Mouse (Mus musculus) intestine, embryonic 14.5 days (tissue): ENCODE measurements at regions not wholly inside any gene's neighbourhood (a gene's known extent, or its start where the extent isn't known, plus 50 kb on each side); places are given as distances from the start of the nearest gene placed in this dataset.

Source experiments
- ATAC-seq: fragments of 200-750 bp; cut with Nextera tagmentation; replicated peaks from 2 replicates; pipeline ENCODE4 v1.8.0; 2017; ENCODE audit warnings: low read depth, moderate number of reproducible peaks, moderate TSS enrichment, moderate library complexity; ENCODE audit not compliant: low FRiP score, low TSS enrichment
- DNase-seq: peaks from one replicate; pipeline ENCODE4 v3.0.0-alpha.2; 2018; ENCODE audit warnings: low spot score
- H3K27ac ChIP-seq: fragments of 300-500 bp; sonication (generic); 2 replicates; pipeline ENCODE4 v1.5.1; 2014; ENCODE audit warnings: low read depth, mild to moderate bottlenecking, control low read depth
- H3K27me3 ChIP-seq: fragments of 300-500 bp; sonication (generic); replicated peaks from 2 replicates; pipeline ENCODE4 v1.6.1; 2014; ENCODE audit warnings: low read length, control low read depth; ENCODE audit not compliant: control insufficient read depth, insufficient read depth
- H3K36me3 ChIP-seq: fragments of 300-500 bp; sonication (generic); 2 replicates; pipeline ENCODE4 v1.6.1; 2014; ENCODE audit warnings: low read length, control low read depth; ENCODE audit not compliant: control insufficient read depth, insufficient read depth
- H3K4me1 ChIP-seq: fragments of 300-500 bp; sonication (generic); replicated peaks from 2 replicates; pipeline ENCODE4 v1.6.1; 2014; ENCODE audit warnings: low read length, control low read depth, mixed read lengths; ENCODE audit not compliant: control insufficient read depth, insufficient read depth
- H3K4me2 ChIP-seq: fragments of 300-500 bp; sonication (generic); 2 replicates; pipeline ENCODE4 v1.6.1; 2014; ENCODE audit warnings: low read length
- H3K4me3 ChIP-seq: fragments of 300-500 bp; sonication (generic); 2 replicates; pipeline ENCODE4 v1.5.1; 2014; ENCODE audit warnings: low read depth, low read length, control low read depth, mixed read lengths
- H3K9ac ChIP-seq: fragments of 300-500 bp; sonication (generic); 2 replicates; pipeline ENCODE4 v1.6.1; 2014; ENCODE audit warnings: mild to moderate bottlenecking, low read length
- H3K9me3 ChIP-seq: fragments of 300-500 bp; sonication (generic); 2 replicates; pipeline ENCODE4 v1.6.1; 2016; ENCODE audit warnings: low read length, control low read depth; ENCODE audit not compliant: control insufficient read depth
- WGBS: fragments of 180-500 bp; shearing (Covaris S2); extraction: QIAGEN DNeasy Blood & Tissue Kit; methylation state at CpG from one replicate; pipeline ENCODE4 v1.1.7; 2014; 5-methylcytosine and 5-hydroxymethylcytosine counted together

DNA sequence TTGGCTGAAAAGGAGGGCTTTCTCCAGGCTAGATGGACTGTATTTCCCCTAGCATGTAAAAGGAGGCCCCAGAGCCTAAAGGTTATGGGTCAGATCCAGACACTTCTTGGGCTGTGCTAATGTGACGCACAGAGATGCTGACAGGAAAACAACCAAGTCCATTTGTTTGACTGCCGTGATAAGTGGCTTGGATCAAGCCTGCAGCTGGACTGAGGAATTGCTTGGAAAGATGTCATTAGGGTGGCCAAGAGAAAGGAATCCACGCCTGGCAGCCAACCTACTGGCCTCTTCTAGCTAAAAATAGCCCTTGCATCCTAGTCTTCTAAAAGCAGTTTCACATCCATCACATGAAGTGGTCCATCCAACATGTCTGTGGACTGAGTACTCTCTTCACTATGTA lies 241.8 kb upstream of the Nr4a3 start:
- H3K4me3 ChIP-seq = no peak overlapping the region
- H3K36me3 ChIP-seq = no peaks in the 10 kb centered on the region
- no peak overlapping the region for H3K9ac ChIP-seq
- H3K4me2 ChIP-seq = no peak overlapping the region
- no peaks in the 10 kb centered on the region for H3K9me3 ChIP-seq
- DNase-seq (no peak), ATAC-seq (no peak)
- no peaks in the 10 kb centered on the region for H3K4me1 ChIP-seq
- no peaks in the 10 kb centered on the region for H3K27me3 ChIP-seq
- H3K27ac ChIP-seq = no peak overlapping the region
- 44% methylated on average over 3 of the region's 3 CpGs for WGBS

DNA sequence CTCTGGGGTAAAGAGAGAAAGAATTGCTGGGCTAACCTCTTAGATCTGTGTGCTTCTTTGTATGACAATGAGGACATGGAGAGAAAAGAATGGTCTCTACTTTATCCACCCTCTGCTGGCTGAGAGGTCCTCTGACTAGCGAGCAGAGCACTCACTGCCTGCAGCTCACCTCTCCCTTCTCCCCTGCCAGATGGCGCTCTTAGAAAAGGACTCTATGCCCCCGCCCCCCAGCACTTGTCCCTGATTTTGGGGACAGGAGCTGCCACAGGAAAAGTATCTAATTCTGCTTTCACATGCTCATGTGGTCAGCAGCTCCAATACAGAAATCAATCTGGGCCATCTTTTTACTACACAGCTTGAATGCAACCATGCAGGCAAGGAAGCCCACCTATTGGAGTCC lies 237.1 kb upstream of the Nr4a3 start:
- Histone ChIP-seq H3K4me1 (no peaks in the 10 kb centered on the region), H3K27me3 (no peaks in the 10 kb centered on the region), H3K4me2 (no peak overlapping the region), H3K9ac (no peak overlapping the region), H3K9me3 (no peaks in the 10 kb centered on the region), H3K4me3 (no peak overlapping the region), H3K27ac (no peak overlapping the region), H3K36me3 (no peaks in the 10 kb centered on the region)
- DNase-seq (no peak), ATAC-seq (no peak)
- WGBS = 24% methylated on average over 3 of the region's 3 CpGs

DNA sequence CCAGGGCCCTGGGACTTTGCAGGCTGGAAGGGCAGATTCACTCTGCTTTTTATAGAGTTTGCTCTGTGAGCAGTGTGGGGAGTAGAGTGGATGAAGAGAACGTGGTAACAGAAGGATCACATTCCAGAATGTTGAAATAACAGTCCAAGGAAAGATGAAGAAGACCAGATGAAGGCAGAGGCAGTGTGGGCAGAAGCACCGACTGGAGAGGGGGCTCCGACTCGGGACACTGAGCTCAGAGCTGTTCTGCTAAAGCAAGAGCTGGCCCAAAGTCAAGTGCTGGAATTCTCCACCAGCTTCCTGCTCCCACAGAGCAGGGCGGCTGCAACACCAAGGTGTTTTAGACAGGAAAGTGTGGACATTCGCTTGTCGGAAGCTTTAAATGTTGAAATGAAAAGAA lies 230.9 kb upstream of the Nr4a3 start:
- Histone ChIP-seq H3K9ac (no peak overlapping the region), H3K27me3 (no peaks in the 10 kb centered on the region), H3K4me2 (no peak overlapping the region), H3K9me3 (no peaks in the 10 kb centered on the region), H3K27ac (no peak overlapping the region), H3K4me3 (no peak overlapping the region), H3K4me1 (no peaks in the 10 kb centered on the region), H3K36me3 (no peaks in the 10 kb centered on the region)
- 48% methylated on average over 7 of the region's 7 CpGs for WGBS
- DNase-seq (no peak), ATAC-seq (no peak)

DNA sequence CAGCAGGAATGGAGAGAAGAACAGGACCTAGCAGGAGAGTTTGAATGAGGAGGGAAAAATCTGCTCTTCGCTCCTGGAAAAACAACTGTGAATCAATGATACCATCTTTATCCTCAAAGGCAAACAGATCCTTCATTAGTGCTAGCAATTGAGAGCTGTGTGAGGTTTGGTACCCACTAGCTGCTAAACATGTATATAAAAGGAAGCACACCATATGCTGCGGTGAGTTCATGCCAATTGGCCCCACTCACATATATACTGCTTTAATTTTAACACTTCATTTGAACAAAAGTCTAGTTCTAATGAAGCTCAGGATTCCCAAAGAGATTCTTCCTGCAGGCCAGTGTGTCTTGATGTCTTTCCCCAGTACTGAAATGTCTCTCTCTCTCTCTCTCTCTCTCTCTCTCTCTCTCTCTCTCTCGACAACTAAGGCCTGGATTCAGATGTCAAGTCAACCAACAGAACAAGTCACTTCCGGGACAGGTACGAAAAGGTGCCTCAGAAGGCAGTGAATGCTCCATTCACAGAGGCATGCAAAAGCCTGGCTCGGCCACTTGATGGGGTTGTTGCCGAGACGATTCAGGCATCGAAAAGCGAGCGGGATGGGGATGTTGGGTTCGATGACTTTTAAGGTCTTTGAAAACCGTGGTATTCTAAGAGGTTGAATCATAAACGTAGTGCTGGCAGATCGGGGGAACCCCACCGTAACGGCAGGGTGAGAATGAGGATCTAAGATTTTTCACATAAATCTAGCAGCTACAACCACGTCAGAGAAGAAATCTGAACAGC lies 226.4 kb upstream of the Nr4a3 start:
- H3K9me3 ChIP-seq = no peaks in the 10 kb centered on the region
- no peak for DNase-seq
- no peak overlapping the region for H3K27ac ChIP-seq
- no peaks in the 10 kb centered on the region for H3K36me3 ChIP-seq
- no peak for ATAC-seq
- no peaks in the 10 kb centered on the region for H3K4me1 ChIP-seq
- H3K9ac ChIP-seq = no peak overlapping the region
- 94% methylated on average over 18 of the region's 18 CpGs for WGBS
- no peaks in the 10 kb centered on the region for H3K27me3 ChIP-seq
- no peak overlapping the region for H3K4me2 ChIP-seq
- no peak overlapping the region for H3K4me3 ChIP-seq

DNA sequence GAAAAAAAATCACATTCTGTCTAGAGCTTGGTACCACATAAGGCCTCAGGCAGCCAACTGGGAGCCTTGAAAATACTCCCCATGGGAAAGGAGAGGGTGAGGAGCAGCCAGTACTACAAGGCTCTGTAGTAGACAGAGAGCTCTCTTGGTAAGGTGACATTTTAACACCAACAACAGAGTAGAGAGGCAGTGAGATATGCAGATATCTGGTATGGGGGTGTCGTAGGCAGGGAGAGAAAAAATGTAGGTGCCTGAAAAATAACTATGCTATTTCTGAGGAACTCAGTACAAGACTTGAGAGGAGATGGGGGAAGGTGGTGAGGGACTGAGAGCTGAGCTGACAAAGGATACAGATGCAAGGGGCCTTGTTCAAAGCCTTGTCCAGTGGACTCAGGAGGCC lies 224.4 kb upstream of the Nr4a3 start:
- Histone ChIP-seq H3K27ac (no peak overlapping the region), H3K9ac (no peak overlapping the region), H3K4me2 (no peak overlapping the region), H3K27me3 (no peaks in the 10 kb centered on the region), H3K9me3 (no peaks in the 10 kb centered on the region), H3K4me1 (no peaks in the 10 kb centered on the region), H3K36me3 (no peaks in the 10 kb centered on the region), H3K4me3 (no peak overlapping the region)
- ATAC-seq = no peak
- no peak for DNase-seq
- 94% methylated on average over 1 of the region's 1 CpGs for WGBS

DNA sequence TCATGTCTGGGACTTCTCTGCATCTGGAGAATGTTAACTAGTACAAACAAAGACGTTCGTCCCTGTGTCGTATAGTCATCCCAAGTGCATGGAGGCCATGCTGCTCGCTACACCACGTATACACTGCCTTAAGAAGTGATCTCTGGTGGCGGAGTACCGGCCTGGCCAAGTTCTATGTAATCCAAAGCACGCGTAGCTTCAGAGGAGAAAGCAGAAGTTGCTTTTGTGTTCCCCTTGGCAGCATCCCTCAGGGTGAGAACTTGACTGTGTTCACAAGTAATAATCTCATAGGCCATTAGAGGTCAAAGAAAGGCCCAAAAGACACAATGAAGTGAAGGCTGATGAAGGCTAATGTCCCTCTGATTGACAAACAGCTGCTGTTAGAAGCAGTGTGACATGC lies 221.7 kb upstream of the Nr4a3 start:
- no peaks in the 10 kb centered on the region for H3K9me3 ChIP-seq
- no peaks in the 10 kb centered on the region for H3K4me1 ChIP-seq
- H3K27ac ChIP-seq = no peak overlapping the region
- no peak overlapping the region for H3K4me2 ChIP-seq
- ATAC-seq (no peak), DNase-seq (no peak)
- H3K27me3 ChIP-seq = no peaks in the 10 kb centered on the region
- no peaks in the 10 kb centered on the region for H3K36me3 ChIP-seq
- H3K9ac ChIP-seq = no peak overlapping the region
- no peak overlapping the region for H3K4me3 ChIP-seq
- 73% methylated on average over 9 of the region's 9 CpGs for WGBS

DNA sequence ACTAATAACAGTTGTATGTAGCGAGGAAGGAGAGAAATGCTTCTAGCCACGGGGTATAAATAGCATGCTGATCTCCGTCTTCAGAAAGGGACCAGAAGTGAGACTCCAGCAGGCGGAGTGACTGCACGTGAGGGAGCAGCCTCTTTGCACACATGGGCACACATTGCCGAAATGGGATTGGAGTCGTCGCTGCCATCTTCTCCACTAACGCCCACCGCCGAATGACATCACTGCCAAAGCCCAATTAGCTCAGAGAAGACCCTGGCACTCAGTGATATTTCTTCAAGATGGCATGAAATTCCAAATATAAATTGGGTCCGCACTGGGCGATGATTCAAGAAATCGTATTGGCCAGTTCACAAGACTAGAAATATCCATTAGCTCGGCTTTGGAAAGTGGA lies 220.9 kb upstream of the Nr4a3 start:
- H3K27ac ChIP-seq = no peak overlapping the region
- DNase-seq (no peak), ATAC-seq (no peak)
- H3K27me3 ChIP-seq = no peaks in the 10 kb centered on the region
- H3K9ac ChIP-seq = no peak overlapping the region
- H3K4me3 ChIP-seq = no peak overlapping the region
- no peaks in the 10 kb centered on the region for H3K9me3 ChIP-seq
- no peaks in the 10 kb centered on the region for H3K4me1 ChIP-seq
- WGBS = 93% methylated on average over 15 of the region's 15 CpGs
- H3K4me2 ChIP-seq = no peak overlapping the region
- H3K36me3 ChIP-seq = no peaks in the 10 kb centered on the region

DNA sequence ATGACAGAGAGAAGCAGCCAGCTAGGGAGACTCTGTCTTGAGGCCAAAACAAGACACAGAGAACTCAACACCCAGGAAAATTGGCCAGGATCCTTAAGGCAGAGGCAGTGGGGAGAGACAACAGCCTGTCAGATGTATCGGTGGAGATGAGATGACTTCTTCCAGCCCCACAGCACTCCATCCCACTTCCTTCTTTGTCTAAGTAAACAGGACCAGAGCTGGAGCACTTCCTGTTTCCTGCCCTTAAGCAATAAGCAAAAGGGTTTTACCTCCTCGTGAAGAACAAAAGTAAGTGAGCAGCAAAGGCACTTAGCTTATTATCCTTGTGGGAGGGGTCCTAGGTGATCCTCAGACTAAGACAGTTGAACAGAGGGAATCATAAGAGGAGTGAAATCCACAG lies 212.0 kb upstream of the Nr4a3 start:
- Histone ChIP-seq H3K4me3 (no peak overlapping the region), H3K27ac (no peak overlapping the region), H3K36me3 (no peaks in the 10 kb centered on the region), H3K4me1 (no peaks in the 10 kb centered on the region), H3K9me3 (no peaks in the 10 kb centered on the region), H3K9ac (no peak overlapping the region), H3K4me2 (no peak overlapping the region), H3K27me3 (no peaks in the 10 kb centered on the region)
- DNase-seq (no peak), ATAC-seq (no peak)
- 19% methylated on average over 2 of the region's 2 CpGs for WGBS

DNA sequence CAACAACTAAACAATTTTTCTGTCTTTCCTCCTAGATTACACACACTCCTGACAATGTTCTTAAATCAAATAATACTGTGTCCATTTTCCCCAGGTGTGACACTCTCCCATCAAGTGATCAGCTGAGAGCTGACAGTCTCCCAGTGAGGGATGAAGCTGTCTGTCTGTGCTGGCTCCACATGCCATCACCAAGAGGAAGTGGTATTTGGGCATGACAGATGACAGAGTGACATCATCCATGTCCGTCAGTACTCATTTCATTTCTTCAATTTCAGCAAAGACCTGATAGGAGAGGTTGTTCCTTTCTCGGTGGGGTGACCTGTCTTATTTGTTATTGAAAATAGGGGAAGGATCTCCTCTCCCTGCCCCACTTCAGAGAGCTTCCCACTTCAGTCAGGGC lies 206.5 kb upstream of the Nr4a3 start:
- Histone ChIP-seq H3K9ac (no peak overlapping the region), H3K27me3 (no peaks in the 10 kb centered on the region), H3K27ac (no peak overlapping the region), H3K4me2 (no peak overlapping the region), H3K36me3 (no peaks in the 10 kb centered on the region), H3K4me1 (no peaks in the 10 kb centered on the region), H3K9me3 (no peaks in the 10 kb centered on the region), H3K4me3 (no peak overlapping the region)
- 78% methylated on average over 2 of the region's 2 CpGs for WGBS
- DNase-seq (no peak), ATAC-seq (no peak)
